Mouse (Mus musculus) c-Kit-positive CD71-negative TER-119-negative erythroid progenitor cells, embryonic 14.5 days (primary cell): ENCODE measurements at regions not wholly inside any gene's neighbourhood (a gene's known extent, or its start where the extent isn't known, plus 50 kb on each side); places are given as distances from the start of the nearest gene placed in this dataset.

Experiments
- DNase-seq: peaks from one replicate; pipeline ENCODE4 v3.0.0-alpha.2; 2013; ENCODE audit warnings: low read depth

GRCm38 (mm10) chr13:105377038-105377437 lies 66.4 kb upstream of the Htr1a start:
- peak; percentile 84 for DNase-seq

- DNase-seq: no peak
These were observed 64.9 kb upstream of the Htr1a start for GRCm38 (mm10) chr13:105378587-105378986.

GRCm38 (mm10) chr13:105387016-105387772 lies 56.2 kb upstream of the Htr1a start:
- no peak for DNase-seq
